In the genomic region with DNA sequence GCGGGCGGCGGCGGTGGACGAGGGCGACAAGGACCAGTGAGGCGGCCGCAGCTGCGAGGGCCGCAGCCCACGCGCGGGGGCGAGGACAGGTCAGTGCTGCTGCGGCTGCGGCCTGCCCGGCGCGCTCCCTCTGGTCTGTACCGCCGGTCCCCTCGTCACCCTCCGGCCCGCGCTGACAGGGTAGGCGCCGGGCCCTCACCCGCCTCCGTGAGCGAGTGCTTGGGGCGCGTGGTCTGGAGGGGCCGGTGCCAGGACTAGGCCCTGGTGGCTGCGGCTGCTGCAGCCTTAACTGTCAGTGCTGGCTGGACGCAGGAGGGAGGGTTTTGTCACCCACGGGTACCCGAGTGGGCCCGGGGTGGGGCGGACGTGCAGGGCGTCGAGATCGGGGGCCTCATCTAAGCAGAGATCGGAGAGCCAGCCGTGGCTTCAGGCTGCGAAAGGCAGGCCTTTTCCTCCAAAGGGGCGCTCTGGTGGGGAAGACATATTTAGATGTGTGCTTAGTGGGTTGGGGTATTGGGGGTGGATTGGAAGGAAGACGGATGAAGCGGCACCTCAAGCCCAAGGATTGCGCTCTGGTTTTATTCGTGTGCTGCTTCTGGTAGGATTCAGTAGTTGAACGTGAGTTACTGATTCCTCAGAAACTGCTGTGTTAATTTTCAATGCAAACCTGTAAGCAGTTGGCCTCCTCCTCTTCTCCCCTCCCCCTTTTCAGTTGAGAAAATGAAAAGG, we compare ENCODE assay signal across 8 mouse cellular contexts. TPM values are rescaled to one million over a fixed set of nuclear protein-coding genes. Genes with fewer than 3 reads are reported as not detected.
A peak's percentile ranks its signal among the peaks of the same experiment; 100 is the strongest.
DNase-seq lines count a peak whose midpoint lies in the region; ATAC-seq and TF ChIP-seq lines count a peak whose summit lies in the region.

No protein-coding gene starts in this region.

- no peaks in the 10 kb centered on the region for H3K36me3 ChIP-seq in CH12.LX (replicated peaks in 1 of 2; ENCODE audit: control insufficient read depth in 1 of 2, insufficient read depth in 1 of 2, low read length in 1 of 2)
- no peaks in the 10 kb centered on the region for H3K36me3 ChIP-seq in heart, embryonic 14.5 days (ENCODE audit: control insufficient read depth, insufficient read depth, low read length)
- H3K36me3 ChIP-seq in lung, embryonic 14.5 days (ENCODE audit: insufficient read depth): no peaks in the 10 kb centered on the region

- DNase-seq in CH12.LX (ENCODE audit: extremely low read depth): peak; percentile 49
- DNase-seq in adrenal gland, postnatal 4 days (ENCODE audit: low spot score in 2 of 2): peak; percentile 19 to 35
- peak; percentile 56 to 63 for DNase-seq in layer of hippocampus, adult 8-10 months (ENCODE audit: low spot score in 2 of 2)
- DNase-seq in lung, embryonic 14.5 days: peak; percentile 63
- DNase-seq in urinary bladder, adult 18-20 months (ENCODE audit: low spot score in 2 of 2): peak; percentile 23 to 68

- peak overlapping the region; percentile 94 for H3K27ac ChIP-seq in CH12.LX (ENCODE audit: insufficient read depth, low read depth)
- peak overlapping the region; percentile 97 to 98 for H3K27ac ChIP-seq in heart, embryonic 14.5 days (replicated peaks in 1 of 2; ENCODE audit: control insufficient read depth in 1 of 2, insufficient read depth in 1 of 2, low read depth in 2 of 2, low read length in 2 of 2)
- peak overlapping the region; percentile 98 for H3K27ac ChIP-seq in lung, embryonic 14.5 days (ENCODE audit: low read depth)
- H3K27ac ChIP-seq in olfactory bulb, adult 2 months (ENCODE audit: insufficient read depth, low read depth, low read length): peak overlapping the region; percentile 95

- peak; percentile 31 for ATAC-seq in erythroid progenitor cell, adult 5-6 weeks (replicated peaks; ENCODE audit: low FRiP score, poor library complexity, severe bottlenecking)
- peak; percentile 41 for ATAC-seq in heart, embryonic 14.5 days (ENCODE audit: insufficient number of reproducible peaks, insufficient read depth, low FRiP score, low read depth)
- peak; percentile 62 for ATAC-seq in lung, embryonic 14.5 days (ENCODE audit: insufficient read depth)

- H3K79me2 ChIP-seq in CH12.LX (replicated peaks; ENCODE audit: control insufficient read depth, extremely low read depth, insufficient read depth, poor library complexity, severe bottlenecking): peaks cover 30% of the 10 kb centered on the region

- peak overlapping the region; percentile 60 to 98 (median 94) for H3K4me3 ChIP-seq in CH12.LX (replicated peaks in 1 of 3; ENCODE audit: low read depth in 2 of 3, low read length in 2 of 3, poor library complexity in 1 of 3)
- peak overlapping the region; percentile 93 to 99 for H3K4me3 ChIP-seq in heart, embryonic 14.5 days (ENCODE audit: control insufficient read depth in 1 of 2, insufficient read depth in 1 of 2, low read depth in 1 of 2, low read length in 2 of 2)
- H3K4me3 ChIP-seq in lung, embryonic 14.5 days (ENCODE audit: low read depth, low read length): peak overlapping the region; percentile 92
- H3K4me3 ChIP-seq in olfactory bulb, adult 2 months (ENCODE audit: insufficient read depth, low read depth, low read length): peak overlapping the region; percentile 98

- 0 out of 4 replicates have a peak, but pooled peaks cover 0 to 6% of the 10 kb centered on the region in 2 experiments for H3K4me1 ChIP-seq in CH12.LX (ENCODE audit: control insufficient read depth in 1 of 2, insufficient read depth in 2 of 2)
- peaks cover 0 to 13% of the 10 kb centered on the region in 2 experiments; a peak in 2 of 4 replicates for H3K4me1 ChIP-seq in heart, embryonic 14.5 days (ENCODE audit: control insufficient read depth in 2 of 2, insufficient read depth in 2 of 2, low read length in 2 of 2)
- H3K4me1 ChIP-seq in lung, embryonic 14.5 days (ENCODE audit: insufficient read depth): no peaks in the 10 kb centered on the region
- no peaks in the 10 kb centered on the region for H3K4me1 ChIP-seq in olfactory bulb, adult 2 months (ENCODE audit: control insufficient read depth, insufficient read depth, low read length)

- no peaks in the 10 kb centered on the region for H3K9me3 ChIP-seq in CH12.LX (replicated peaks; ENCODE audit: low read length)
- no peaks in the 10 kb centered on the region for H3K9me3 ChIP-seq in heart, embryonic 14.5 days (ENCODE audit: control insufficient read depth, low read length)
- no peaks in the 10 kb centered on the region for H3K9me3 ChIP-seq in lung, embryonic 14.5 days (ENCODE audit: low read depth, low read length)

- TF ChIP-seq POLR2A in CH12.LX (IDR thresholded peaks at IDR 0.05; ENCODE audit: low read depth, low read length): 0 out of 2 replicates have a peak, but pooled peaks have one; percentile 27
- no peak for TF ChIP-seq POLR2A in olfactory bulb, adult 2 months (IDR thresholded peaks at IDR 0.05; ENCODE audit: insufficient read depth, low read depth, low read length)

- in situ Hi-C loops in CH12.LX (cut with MboI; ENCODE audit: low pct_ligation_motif_present, low pct_unique_long_range_greater_than_20kb, low sequenced_read_pairs): no loop called here

- no peak for TF ChIP-seq EP300 in CH12.LX (IDR thresholded peaks at IDR 0.05; ENCODE audit: low read length)

- no peak overlapping the region for H3K4me2 ChIP-seq in CH12.LX (ENCODE audit: insufficient read depth, low read depth, poor library complexity, severe bottlenecking)
- H3K4me2 ChIP-seq in heart, embryonic 14.5 days (ENCODE audit: low read length): peak overlapping the region; percentile 79
- H3K4me2 ChIP-seq in lung, embryonic 14.5 days: peak overlapping the region; percentile 77

- dilution Hi-C loops in CH12.LX (cut with MboI; ENCODE audit: extremely low pct_ligation_motif_present, extremely low pct_unique_long_range_greater_than_20kb, low sequenced_read_pairs): no loop called here

- no peaks in the 10 kb centered on the region for H3K27me3 ChIP-seq in CH12.LX (replicated peaks)
- H3K27me3 ChIP-seq in heart, embryonic 14.5 days (ENCODE audit: control insufficient read depth, insufficient read depth, low read length): no peaks in the 10 kb centered on the region
- H3K27me3 ChIP-seq in lung, embryonic 14.5 days (ENCODE audit: insufficient read depth, low read length): no peaks in the 10 kb centered on the region

- WGBS in heart, embryonic 14.5 days: under 1% methylated on average over 50 of the region's 52 CpGs
- WGBS in lung, embryonic 14.5 days: under 1% methylated on average over 51 of the region's 52 CpGs
- under 1% methylated on average over 52 of the region's 52 CpGs for WGBS in olfactory bulb, adult 2 months

- TF ChIP-seq RAD21 in CH12.LX (IDR thresholded peaks at IDR 0.05; ENCODE audit: low read depth, low read length): no peak

- H3K9ac ChIP-seq in CH12.LX (ENCODE audit: insufficient read depth, low read depth): peak overlapping the region; percentile 92
- H3K9ac ChIP-seq in heart, embryonic 14.5 days (ENCODE audit: low read length): peak overlapping the region; percentile 98
- peak overlapping the region; percentile 97 for H3K9ac ChIP-seq in lung, embryonic 14.5 days

- TF ChIP-seq CTCF in CH12.LX (conservative IDR thresholded peaks at IDR 0.05 in 1 of 2, IDR thresholded peaks at IDR 0.05 in 1 of 2; ENCODE audit: low read depth in 2 of 2, low read length in 2 of 2): no peak
- TF ChIP-seq CTCF in lung, embryonic 14.5 days (IDR thresholded peaks at IDR 0.05; ENCODE audit: low read depth): no peak
- no peak for TF ChIP-seq CTCF in olfactory bulb, adult 2 months (IDR thresholded peaks at IDR 0.05; ENCODE audit: insufficient read depth, low read depth, low read length)

TF ChIP-seq in CH12.LX, 34 proteins besides CTCF, POLR2A, EP300 and RAD21:
- no peak; the same call in 1 of the 2 replicates for TF ChIP-seq SIN3A (IDR thresholded peaks at IDR 0.05; ENCODE audit: low read length)
- TF ChIP-seq UBTF (IDR thresholded peaks at IDR 0.05; ENCODE audit: low read depth, low read length): peak; percentile 45; the same call in 1 of the 2 replicates
- no peak for TF ChIP-seq CHD1 (IDR thresholded peaks at IDR 0.05; ENCODE audit: low read depth, low read length)
- no peak for TF ChIP-seq USF2 (conservative IDR thresholded peaks at IDR 0.05; ENCODE audit: low read depth, low read length)
- TF ChIP-seq NRF1 (IDR thresholded peaks at IDR 0.05; ENCODE audit: low read depth, low read length): no peak
- TF ChIP-seq CHD2 (IDR thresholded peaks at IDR 0.05; ENCODE audit: low read length): peak; percentile 25; the same call in 1 of the 2 replicates
- TF ChIP-seq JUND (conservative IDR thresholded peaks at IDR 0.05; ENCODE audit: low read depth, low read length): no peak
- TF ChIP-seq MAZ (IDR thresholded peaks at IDR 0.05; ENCODE audit: low read depth, low read length): 0 out of 2 replicates have a peak, but pooled peaks have one; percentile 3
- no peak for TF ChIP-seq JUN (IDR thresholded peaks at IDR 0.05; ENCODE audit: insufficient read depth, low read depth, low read length)
- no peak for TF ChIP-seq POLR2AphosphoS2 (IDR thresholded peaks at IDR 0.05; ENCODE audit: low read depth, low read length)
- TF ChIP-seq NELFE (IDR thresholded peaks at IDR 0.05; ENCODE audit: low read depth, low read length): 0 out of 2 replicates have a peak, but pooled peaks have one; percentile 24
- peak; percentile 19; the same call in 1 of the 2 replicates for TF ChIP-seq BHLHE40 (IDR thresholded peaks at IDR 0.05; ENCODE audit: low read depth, low read length)
- no peak for TF ChIP-seq IRF4 (IDR thresholded peaks at IDR 0.05; ENCODE audit: low read depth, low read length)
- 0 out of 2 replicates have a peak, but pooled peaks have one; percentile 17 for TF ChIP-seq MAX (IDR thresholded peaks at IDR 0.05; ENCODE audit: low read length)
- no peak for TF ChIP-seq ZMIZ1 (IDR thresholded peaks at IDR 0.05; ENCODE audit: low read depth, low read length)

RNA-seq across cellular contexts. Expression of a gene that starts 0.8 kb away (rescaled TPM):
- total RNA-seq in CH12.LX (2012; rRNA removed) (80.2 and 83.3 TPM in 2 replicates), CH12.LX (2014; rRNA removed) (45.5 and 59.9 TPM in 2 replicates)
- polyA plus RNA-seq in CH12.LX (2012; ENCODE audit: insufficient read length, low read depth): 34.3 and 35.6 TPM in 2 replicates
- total RNA-seq in adrenal gland, postnatal 4 days (2021): 100 to 1,000 TPM; 149 to 153 TPM
- 45.0 and 73.8 TPM in 2 replicates for total RNA-seq in erythroid progenitor cell, adult 5-6 weeks (2015; ENCODE audit: low replicate concordance)
- 87.5 and 96.4 TPM in 2 replicates for total RNA-seq in erythroid progenitor cell, adult 5-6 weeks (2017; ENCODE audit: low replicate concordance)
- polyA plus RNA-seq in heart, embryonic 14.5 days (2014; fragmentation: Nextera tagmentation; extraction: Ambion mirVana): 109 and 131 TPM in 2 replicates
- 100 to 1,000 TPM; 127 to 153 (median 140) TPM for total RNA-seq in layer of hippocampus, adult 8-10 months (2022)
- polyA plus RNA-seq in lung, embryonic 14.5 days (2014; fragmentation: Nextera tagmentation; extraction: Ambion mirVana): 118 and 123 TPM in 2 replicates
- polyA plus RNA-seq in olfactory bulb, adult 2 months (2012; ENCODE audit: insufficient read depth, insufficient read length, low replicate concordance, missing spikeins): 186 and 399 TPM in 2 replicates

Comparison
In these comparisons a context has a peak if more than half of its experiments do, and no peak if none do; other contexts are left out.
1. Peak in every context shown above with its lines: DNase-seq, ATAC-seq, H3K4me3 ChIP-seq and H3K27ac ChIP-seq.